Mouse (Mus musculus): ENCODE measurements at regions not wholly inside any gene's neighbourhood (a gene's known extent, or its start where the extent isn't known, plus 50 kb on each side); places are given as distances from the start of the nearest gene placed in this dataset.

DNA sequence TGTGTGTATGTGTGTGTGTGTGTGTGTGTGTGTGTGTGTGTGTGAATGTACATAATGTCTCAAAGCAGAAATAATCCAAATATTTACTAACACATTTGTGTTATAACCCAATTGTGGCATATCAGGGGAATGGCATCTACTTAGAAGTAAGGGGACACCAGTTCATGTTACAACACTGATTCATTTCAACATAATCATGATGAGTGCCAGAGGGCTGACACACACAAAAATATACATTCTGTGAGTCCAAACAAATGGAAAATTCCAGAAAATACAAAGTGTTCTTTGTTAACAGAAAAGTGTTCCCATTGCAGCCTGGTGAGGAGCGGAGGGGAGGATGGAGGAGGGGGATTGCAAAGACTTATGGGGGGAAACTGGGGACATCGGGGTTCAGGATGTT lies 648.9 kb upstream of the Fam160b2 start:
- TF ChIP-seq CTCF (IDR thresholded peaks at IDR 0.05; ENCODE audit: insufficient read depth, low read length) (no peak), POLR2A (IDR thresholded peaks at IDR 0.05; ENCODE audit: borderline replicate concordance, extremely low read depth, low read depth, low read length) (no peak)
